Mouse (Mus musculus) 3134 (cell line): ENCODE results near the gene Trpm3.

Experiments used
- DNase-seq: peaks from one replicate; pipeline ENCODE4 v3.0.0-alpha.2; 2011; ENCODE audit warnings: low spot score; ENCODE audit not compliant: insufficient read length; ENCODE audit errors: extremely low read depth

The Trpm3 gene

GRCm38 (mm10) chr19:22915868-22916642 is 777.2 kb downstream of the Trpm3 start:
- DNase-seq: peak; percentile 52

GRCm38 (mm10) chr19:22916643-22917344 is 777.9 kb downstream of the Trpm3 start:
- peak; percentile 91 for DNase-seq

- DNase-seq: no peak
Measured at GRCm38 (mm10) chr19:22917345-22917735, 778.5 kb downstream of the Trpm3 start.

- no peak for DNase-seq
Measured at GRCm38 (mm10) chr19:22920949-22921348, 782.1 kb downstream of the Trpm3 start.

GRCm38 (mm10) chr19:22922871-22923670 is 784.2 kb downstream of the Trpm3 start:
- DNase-seq: no peak

- no peak for DNase-seq
Measured at GRCm38 (mm10) chr19:22925284-22925683, 786.4 kb downstream of the Trpm3 start.

GRCm38 (mm10) chr19:22926753-22927152 is 787.9 kb downstream of the Trpm3 start:
- no peak for DNase-seq

GRCm38 (mm10) chr19:22928366-22928765 is 789.5 kb downstream of the Trpm3 start:
- DNase-seq: no peak

- DNase-seq: no peak
Measured at GRCm38 (mm10) chr19:22929768-22930167, 790.9 kb downstream of the Trpm3 start.

- DNase-seq: no peak
Measured at GRCm38 (mm10) chr19:22930368-22930834, 791.6 kb downstream of the Trpm3 start.

- no peak for DNase-seq
Measured at GRCm38 (mm10) chr19:22931006-22931405, 792.2 kb downstream of the Trpm3 start.

- DNase-seq: no peak
Measured at GRCm38 (mm10) chr19:22935067-22935466, 796.2 kb downstream of the Trpm3 start.

GRCm38 (mm10) chr19:22938848-22939724 is 800.2 kb downstream of the Trpm3 start:
- DNase-seq: no peak

- no peak for DNase-seq
Measured at GRCm38 (mm10) chr19:22939836-22940235, 801.0 kb downstream of the Trpm3 start.

- peak; percentile 40 for DNase-seq
Measured at GRCm38 (mm10) chr19:22940487-22940886, 801.6 kb downstream of the Trpm3 start.

GRCm38 (mm10) chr19:22940956-22941355 is 802.1 kb downstream of the Trpm3 start:
- no peak for DNase-seq

GRCm38 (mm10) chr19:22952480-22952879 is 813.6 kb downstream of the Trpm3 start:
- no peak for DNase-seq

- no peak for DNase-seq
Measured at GRCm38 (mm10) chr19:22953191-22953590, 814.3 kb downstream of the Trpm3 start.

- no peak for DNase-seq
Measured at GRCm38 (mm10) chr19:22958414-22958813, 819.6 kb downstream of the Trpm3 start.
